Mouse (Mus musculus): ENCODE results near the gene Vars.
A peak's percentile ranks its signal among the peaks of the same experiment; 100 is the strongest.
"Not testable (repeated sequence)": the region's sequence is repeated elsewhere in the genome, so short reads cannot be mapped to it uniquely, and the experiment has no call there.

Gene Vars

GRCm38 (mm10) chr17:35003022-35003838 lies 2.4 kb downstream of the Vars start:
- no peak for DNase-seq (ENCODE audit: low spot score)

GRCm38 (mm10) chr17:35004075-35004717 lies 3.4 kb downstream of the Vars start:
- no peak for DNase-seq (ENCODE audit: low spot score)

GRCm38 (mm10) chr17:35005158-35005557 lies 4.4 kb downstream of the Vars start:
- no peak for DNase-seq (ENCODE audit: low spot score)

GRCm38 (mm10) chr17:35005902-35006301 lies 5.1 kb downstream of the Vars start:
- not testable (repeated sequence) for DNase-seq (ENCODE audit: low spot score)

- no peak for DNase-seq (ENCODE audit: low spot score)
Observed at GRCm38 (mm10) chr17:35007387-35007991, 6.7 kb downstream of the Vars start.

GRCm38 (mm10) chr17:35009586-35009985 lies 8.8 kb downstream of the Vars start:
- no peak for DNase-seq (ENCODE audit: low spot score)

- no peak for DNase-seq (ENCODE audit: low spot score)
Observed at GRCm38 (mm10) chr17:35011440-35011839, 10.7 kb downstream of the Vars start.

- DNase-seq (ENCODE audit: low spot score) = no peak
Observed at GRCm38 (mm10) chr17:35012430-35012829, 11.6 kb downstream of the Vars start.

- no peak for DNase-seq (ENCODE audit: low spot score)
Observed at GRCm38 (mm10) chr17:35013221-35013620, 12.4 kb downstream of the Vars start.

- DNase-seq (ENCODE audit: low spot score) = no peak
Observed at GRCm38 (mm10) chr17:35015296-35015695, 14.5 kb downstream of the Vars start.

- no peak for DNase-seq (ENCODE audit: low spot score)
Observed at GRCm38 (mm10) chr17:35016376-35016775, 15.6 kb downstream of the Vars start, which contains the start of gene Vwa7. Gene Vwa7, plus strand, starts transcription at chr17:35016579.

- DNase-seq (ENCODE audit: low spot score) = no peak
Observed at GRCm38 (mm10) chr17:35016791-35017705, 16.3 kb downstream of the Vars start.

GRCm38 (mm10) chr17:35017706-35018030 lies 16.9 kb downstream of the Vars start:
- DNase-seq (ENCODE audit: low spot score) = no peak

- no peak for DNase-seq (ENCODE audit: low spot score)
Observed at GRCm38 (mm10) chr17:35018171-35018570, 17.4 kb downstream of the Vars start.

GRCm38 (mm10) chr17:35019894-35020293 lies 19.1 kb downstream of the Vars start:
- no peak for DNase-seq (ENCODE audit: low spot score)

- no peak for DNase-seq (ENCODE audit: low spot score)
Observed at GRCm38 (mm10) chr17:35020551-35020950, 19.8 kb downstream of the Vars start.

GRCm38 (mm10) chr17:35021163-35021808 lies 20.5 kb downstream of the Vars start:
- DNase-seq (ENCODE audit: low spot score) = peak; percentile 65

- DNase-seq (ENCODE audit: low spot score) = no peak
Observed at GRCm38 (mm10) chr17:35021842-35022477, 21.2 kb downstream of the Vars start.

- no peak for DNase-seq (ENCODE audit: low spot score)
Observed at GRCm38 (mm10) chr17:35022541-35023060, 21.8 kb downstream of the Vars start.

GRCm38 (mm10) chr17:35023221-35023620 lies 22.4 kb downstream of the Vars start:
- no peak for DNase-seq (ENCODE audit: low spot score)

GRCm38 (mm10) chr17:35023756-35024155 lies 23.0 kb downstream of the Vars start:
- no peak for DNase-seq (ENCODE audit: low spot score)

Data from ovary, adult 18-20 months (tissue).